Mouse (Mus musculus): ENCODE measurements around the gene Dthd1.

Dthd1 gene

GRCm38 (mm10) chr5:62813402-62814071 lies at the start of gene Dthd1:
Gene Dthd1 (plus strand): TSS chr5:62813823.
- CTCF ChIA-PET, result no interaction called here

DNA sequence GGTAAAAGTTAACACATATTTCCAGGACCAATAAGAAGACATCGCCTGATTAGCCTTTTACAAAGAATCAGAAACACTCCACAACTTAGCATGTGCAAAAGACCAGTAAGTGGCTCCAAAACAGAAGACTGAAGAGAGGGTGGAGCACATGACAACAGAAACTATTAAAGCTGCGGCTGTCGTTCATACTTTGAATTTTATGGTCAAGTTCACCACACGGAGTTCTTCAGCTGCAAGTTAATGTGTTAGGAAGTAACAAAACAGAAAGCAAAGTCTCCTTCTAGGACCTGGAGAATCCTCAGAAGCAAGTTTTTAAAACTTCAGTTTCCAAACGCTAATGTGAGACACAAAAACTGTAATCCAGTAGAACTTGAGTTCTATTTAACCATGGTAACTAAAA lies 49.5 kb upstream of the Dthd1 start:
- CTCF ChIA-PET, result interaction anchor here (0.6 kb wide), 1 partner anchor 130 kb away, joined by 3 read pairs; no protein-coding TSS in a partner anchor

DNA sequence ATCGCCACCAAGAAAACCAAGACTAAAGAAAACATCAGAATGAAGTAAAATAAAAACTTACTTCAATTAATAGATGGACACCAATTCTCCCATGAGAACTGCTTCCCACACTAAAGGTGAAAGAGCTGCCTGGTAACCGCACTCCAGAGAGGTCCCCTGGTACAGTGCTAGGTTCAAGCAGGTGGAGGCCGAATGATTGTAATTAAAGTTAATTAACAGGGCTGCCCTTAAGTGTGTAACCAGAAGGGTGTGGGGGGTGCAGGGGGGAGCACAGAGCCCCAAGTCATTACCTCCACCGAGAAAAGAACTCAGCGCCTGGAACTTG lies 48.2 kb upstream of the Dthd1 start:
- CTCF ChIA-PET, result interaction anchor here (0.7 kb wide), 1 partner anchor 1065 kb away, joined by 3 read pairs; no protein-coding TSS in a partner anchor

DNA sequence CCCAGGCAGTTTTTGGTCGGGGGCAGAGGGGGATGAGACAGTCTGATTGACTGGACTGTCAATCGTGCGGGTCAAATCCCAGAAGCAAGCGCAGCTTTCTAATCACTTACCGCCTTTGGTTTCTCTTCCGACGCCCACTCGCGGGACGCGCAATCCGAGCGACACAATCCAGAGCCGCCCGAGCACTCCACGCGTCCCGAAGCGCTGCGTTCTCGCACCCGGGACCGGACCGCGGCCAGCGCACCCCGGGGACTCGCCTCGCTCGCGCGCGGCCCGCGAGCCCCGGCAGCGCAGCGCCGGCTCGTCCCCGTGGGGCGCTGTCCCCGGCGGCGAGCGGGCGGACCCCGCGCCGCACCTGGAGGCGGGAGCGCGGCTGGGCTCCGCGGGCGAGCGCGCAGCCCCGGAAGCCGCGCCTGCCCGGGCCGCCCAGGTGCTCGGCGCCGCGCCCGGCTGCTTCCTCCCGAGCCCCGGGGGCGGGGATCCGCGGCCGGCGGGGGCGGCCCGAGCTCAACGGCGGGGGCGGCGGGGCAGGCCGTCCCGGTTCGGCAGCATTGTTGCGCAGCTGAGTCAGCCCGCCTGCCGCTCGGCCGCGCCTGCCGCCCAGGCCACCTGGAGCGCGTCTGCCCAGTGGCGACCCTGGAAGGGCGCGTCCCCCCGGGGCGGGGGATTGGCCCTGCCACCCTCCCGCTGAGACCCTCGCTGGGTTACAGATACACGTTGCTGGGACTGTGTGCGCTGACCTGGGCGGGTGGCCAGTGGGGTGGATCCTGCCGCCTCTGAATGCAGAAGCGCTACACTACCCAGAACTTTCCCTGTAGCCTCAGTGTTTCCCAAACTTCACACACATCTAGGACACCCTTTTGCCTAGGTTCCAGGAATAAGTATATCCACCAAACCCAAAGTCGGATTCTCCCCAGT lies 47.6 kb upstream of the Dthd1 start, which contains the start of gene Arap2:
TSS of gene Arap2 (minus strand) at position 376 of the 918 bp plus-strand sequence.
- CTCF ChIA-PET, result interaction anchor here (0.7 kb wide), 1 partner anchor 1064 kb away, joined by 3 read pairs; no protein-coding TSS in a partner anchor

DNA sequence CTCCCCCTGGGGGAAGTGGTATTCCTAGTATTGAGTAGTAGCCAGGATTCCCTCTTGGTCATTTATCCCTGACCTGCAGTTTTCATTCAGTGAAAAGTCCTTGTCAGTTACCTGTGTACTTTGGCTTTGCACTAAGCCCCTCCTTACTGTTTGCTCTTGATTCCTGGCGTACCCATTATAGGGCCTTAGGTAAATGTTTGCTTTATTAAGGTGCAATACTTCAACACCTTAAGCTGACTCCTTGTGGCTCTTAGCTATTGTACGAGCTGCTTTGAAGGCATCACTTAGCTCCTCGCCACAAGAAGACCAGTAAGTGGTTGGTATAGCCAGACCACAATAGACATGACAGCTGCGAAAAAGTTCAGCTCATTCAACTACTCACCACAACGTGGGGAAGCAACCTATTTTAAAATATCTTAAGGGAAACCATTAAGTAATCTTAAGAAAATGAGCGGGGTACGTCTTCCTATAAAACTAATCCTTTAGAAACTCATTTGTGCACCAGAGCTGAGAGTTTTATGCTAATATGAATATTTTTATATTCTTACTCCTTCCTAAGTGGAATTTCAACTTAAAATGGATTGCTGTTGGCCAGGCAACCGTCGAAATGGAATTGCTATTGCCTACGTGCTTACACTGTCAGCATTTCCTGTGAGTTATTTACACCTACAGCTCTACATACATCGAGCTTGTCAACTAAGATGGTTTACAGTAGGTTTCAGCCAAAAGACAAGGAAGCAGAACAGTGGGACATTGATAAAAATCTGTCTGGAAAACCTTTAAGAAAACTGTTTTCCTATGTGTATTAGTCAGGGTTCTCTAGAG lies 41.6 kb upstream of the Dthd1 start:
- CTCF ChIA-PET, result no interaction called here

DNA sequence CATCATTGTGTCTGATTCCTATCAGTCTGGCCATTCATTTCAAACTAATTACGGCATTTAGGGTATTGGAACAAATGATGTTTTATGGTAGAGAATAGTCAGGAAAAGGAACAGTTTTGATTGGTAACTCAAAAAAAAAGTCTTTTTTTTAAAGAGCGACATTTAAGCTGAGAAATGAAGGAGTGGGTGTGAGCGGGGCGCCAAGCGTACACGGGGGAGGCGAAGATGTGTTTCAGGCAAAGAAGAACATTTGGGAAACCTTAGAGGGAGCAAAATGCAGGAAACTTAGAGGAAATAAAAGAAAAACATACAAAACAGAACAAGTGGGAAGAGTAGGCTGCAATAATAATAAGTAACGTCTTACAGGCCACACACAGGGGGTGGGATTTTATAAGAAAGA lies 35.8 kb upstream of the Dthd1 start:
- CTCF ChIA-PET, result no interaction called here

- CTCF ChIA-PET, result no interaction called here
Observed at GRCm38 (mm10) chr5:62778682-62779081, 34.9 kb upstream of the Dthd1 start.

GRCm38 (mm10) chr5:62786809-62787208 lies 26.8 kb upstream of the Dthd1 start:
- CTCF ChIA-PET, result interaction anchor here (0.7 kb wide), 1 partner anchor 11 kb away, joined by 5 read pairs; no protein-coding TSS in a partner anchor

DNA sequence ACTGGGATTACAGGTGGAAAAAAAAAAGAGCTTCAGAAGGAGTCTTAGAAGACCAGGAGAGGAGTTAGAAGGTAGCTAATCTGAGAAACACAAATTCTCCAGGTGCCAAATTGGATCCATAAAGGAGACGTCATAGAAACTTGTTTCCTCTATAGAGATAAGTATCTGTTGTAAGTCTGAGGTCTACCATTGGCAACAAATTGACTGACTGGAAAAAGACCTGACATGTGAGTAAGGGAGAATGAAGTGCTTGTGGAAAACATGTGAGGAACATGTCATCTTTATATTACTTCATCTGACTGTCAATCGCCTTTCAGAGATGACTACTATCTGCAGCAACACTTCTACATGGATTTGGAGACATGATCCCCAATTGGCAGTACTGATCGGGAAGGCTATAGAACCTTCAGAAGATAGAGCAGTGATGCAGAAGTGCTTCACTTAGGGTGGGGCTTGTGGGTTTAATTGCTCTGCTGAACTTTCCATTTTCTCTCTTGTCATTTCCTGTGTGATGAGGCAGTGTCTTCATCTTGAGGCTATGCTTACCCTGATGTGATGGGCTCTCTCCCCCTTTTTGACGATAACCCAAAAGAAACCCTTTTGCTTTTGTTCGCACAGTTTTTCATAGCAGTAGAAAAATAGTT lies 22.6 kb upstream of the Dthd1 start:
- CTCF ChIA-PET, result no interaction called here

DNA sequence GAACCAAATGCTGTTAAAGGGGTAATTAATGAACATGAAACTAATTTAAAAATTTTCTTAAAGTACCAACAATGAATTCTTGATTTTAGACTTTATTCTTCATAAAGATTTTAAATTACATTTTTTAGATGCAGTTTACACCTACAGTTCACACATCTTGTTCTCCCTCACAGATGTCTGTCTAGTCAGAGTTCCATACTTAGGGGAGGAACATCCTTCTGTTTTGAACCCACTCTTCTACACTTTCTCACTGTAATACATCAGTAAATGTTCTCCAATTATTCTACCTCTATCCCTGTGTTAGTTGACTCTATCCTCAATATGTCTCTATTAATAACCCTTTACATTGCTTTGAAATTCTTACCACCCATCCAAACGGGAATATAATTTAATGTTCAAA lies 20.8 kb upstream of the Dthd1 start:
- CTCF ChIA-PET, result no interaction called here

DNA sequence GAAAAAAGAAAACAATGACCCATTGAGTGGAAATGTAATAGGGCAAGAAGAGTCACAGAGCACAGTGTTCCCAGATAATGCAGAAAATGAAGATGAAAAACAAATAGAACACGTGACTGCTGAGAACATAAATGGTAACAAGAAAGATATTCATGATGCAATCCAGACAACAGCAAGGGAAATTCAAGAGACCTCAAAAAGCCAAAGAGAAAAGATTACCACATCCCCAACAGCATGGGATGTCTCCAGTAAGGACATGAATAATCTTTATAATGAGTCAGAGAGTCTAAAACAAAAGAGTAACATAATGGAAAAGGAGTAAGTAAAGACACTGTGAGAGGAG lies 420 bp downstream of the Dthd1 start:
- CTCF ChIA-PET, result no interaction called here

GRCm38 (mm10) chr5:62815741-62816140 lies 2.1 kb downstream of the Dthd1 start:
- CTCF ChIA-PET, result no interaction called here

GRCm38 (mm10) chr5:62819567-62819966 lies 5.9 kb downstream of the Dthd1 start:
- CTCF ChIA-PET, result no interaction called here

DNA sequence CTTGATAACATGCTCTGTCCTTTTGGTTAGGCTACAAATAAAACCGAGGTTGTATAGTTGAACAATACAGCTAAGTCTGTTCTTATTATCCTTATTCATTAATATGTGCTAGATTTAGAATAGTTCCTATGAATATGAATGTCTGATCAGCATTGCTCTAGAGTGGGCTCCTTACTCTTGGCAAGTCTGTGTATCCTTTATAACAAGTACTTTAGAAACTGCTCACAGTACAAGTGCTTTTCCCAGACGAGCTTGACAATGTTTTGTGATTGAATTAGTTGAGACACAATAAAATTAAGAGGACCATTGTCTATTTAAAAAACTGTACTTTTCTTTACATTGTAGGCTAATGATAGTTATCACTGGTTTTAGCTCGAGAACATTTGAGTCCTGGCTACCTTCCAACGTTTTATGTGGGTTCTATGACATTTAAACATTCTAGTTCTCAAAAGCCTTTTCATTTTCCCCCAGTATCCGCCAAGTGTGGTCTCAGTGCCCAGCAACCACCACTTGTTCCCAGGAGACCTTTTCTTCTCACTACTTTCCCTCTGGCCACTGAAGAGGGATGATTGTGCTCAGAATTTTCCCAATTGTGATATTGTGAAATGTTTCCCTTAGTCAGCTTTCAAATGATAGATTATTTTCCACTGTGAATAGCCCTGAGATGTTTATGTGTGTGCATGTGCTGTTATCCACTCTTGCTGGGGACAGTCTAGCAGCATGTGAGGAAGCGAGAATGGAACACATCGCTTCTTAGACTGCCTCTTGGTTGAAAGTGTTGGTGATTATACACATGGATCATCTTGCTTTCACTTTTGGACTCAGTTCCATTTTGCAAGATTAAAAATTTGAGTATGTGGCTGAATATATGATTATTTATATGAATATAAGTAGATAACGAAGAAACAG lies 7.0 kb downstream of the Dthd1 start:
- CTCF ChIA-PET, result no interaction called here

- CTCF ChIA-PET, result interaction anchor here (0.6 kb wide), 1 partner anchor 18 kb away, joined by 3 read pairs; no protein-coding TSS in a partner anchor
Observed at GRCm38 (mm10) chr5:62842955-62843730, 29.5 kb downstream of the Dthd1 start.

GRCm38 (mm10) chr5:62846571-62847131 lies 33.0 kb downstream of the Dthd1 start:
- CTCF ChIA-PET, result interaction anchor here (0.6 kb wide), 1 partner anchor 65 kb away, joined by 11 read pairs; no protein-coding TSS in a partner anchor

- CTCF ChIA-PET, result interaction anchor here (0.6 kb wide), 1 partner anchor 52 kb away, joined by 4 read pairs; no protein-coding TSS in a partner anchor
Observed at GRCm38 (mm10) chr5:62851337-62851736, 37.7 kb downstream of the Dthd1 start.

DNA sequence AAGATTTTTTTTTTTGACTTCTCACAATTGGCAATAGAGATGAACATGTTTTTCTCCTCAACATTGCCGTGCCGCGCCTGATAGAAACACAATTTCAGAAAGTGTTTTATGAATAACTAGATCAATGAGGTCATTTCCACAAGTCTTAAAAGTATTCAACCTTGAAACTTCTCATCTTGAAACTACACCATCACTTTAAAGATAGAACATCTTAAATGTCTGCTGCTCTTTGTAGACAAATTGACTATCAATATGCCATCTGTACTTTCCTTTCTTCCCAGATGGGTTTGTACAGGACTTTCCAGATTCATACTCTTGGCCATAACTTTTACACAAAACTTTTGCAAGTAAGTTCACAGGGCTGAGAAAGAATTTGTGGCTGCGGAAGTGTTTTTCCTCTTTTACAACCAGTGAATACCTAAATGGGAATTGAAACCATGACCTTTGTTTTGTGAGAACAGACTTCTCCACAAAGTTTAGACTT lies 40.8 kb downstream of the Dthd1 start:
- CTCF ChIA-PET, result interaction anchor here (0.7 kb wide), 1 partner anchor 10 kb away, joined by 11 read pairs; no protein-coding TSS in a partner anchor

DNA sequence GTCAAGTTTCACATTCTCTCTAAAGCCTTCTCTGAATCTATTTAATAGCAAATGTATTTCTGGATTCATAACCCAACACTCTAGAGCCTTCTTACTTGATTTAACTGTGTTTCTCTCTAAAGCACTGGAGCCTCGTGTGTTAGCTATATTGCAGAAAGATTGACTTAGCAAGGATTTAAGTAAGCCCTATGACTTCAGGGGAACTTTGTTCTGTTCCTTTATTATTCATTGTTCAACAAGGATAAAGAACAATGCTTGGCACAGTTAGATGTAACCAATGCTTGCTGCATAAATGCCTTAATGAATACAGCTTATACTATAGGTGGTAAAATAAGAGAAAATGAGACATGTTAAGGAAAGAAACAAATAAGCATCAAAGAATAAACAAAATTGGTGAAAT lies 43.9 kb downstream of the Dthd1 start:
- CTCF ChIA-PET, result no interaction called here
